Mouse (Mus musculus): ENCODE data around the gene C5ar2.

The C5ar2 gene

DNA sequence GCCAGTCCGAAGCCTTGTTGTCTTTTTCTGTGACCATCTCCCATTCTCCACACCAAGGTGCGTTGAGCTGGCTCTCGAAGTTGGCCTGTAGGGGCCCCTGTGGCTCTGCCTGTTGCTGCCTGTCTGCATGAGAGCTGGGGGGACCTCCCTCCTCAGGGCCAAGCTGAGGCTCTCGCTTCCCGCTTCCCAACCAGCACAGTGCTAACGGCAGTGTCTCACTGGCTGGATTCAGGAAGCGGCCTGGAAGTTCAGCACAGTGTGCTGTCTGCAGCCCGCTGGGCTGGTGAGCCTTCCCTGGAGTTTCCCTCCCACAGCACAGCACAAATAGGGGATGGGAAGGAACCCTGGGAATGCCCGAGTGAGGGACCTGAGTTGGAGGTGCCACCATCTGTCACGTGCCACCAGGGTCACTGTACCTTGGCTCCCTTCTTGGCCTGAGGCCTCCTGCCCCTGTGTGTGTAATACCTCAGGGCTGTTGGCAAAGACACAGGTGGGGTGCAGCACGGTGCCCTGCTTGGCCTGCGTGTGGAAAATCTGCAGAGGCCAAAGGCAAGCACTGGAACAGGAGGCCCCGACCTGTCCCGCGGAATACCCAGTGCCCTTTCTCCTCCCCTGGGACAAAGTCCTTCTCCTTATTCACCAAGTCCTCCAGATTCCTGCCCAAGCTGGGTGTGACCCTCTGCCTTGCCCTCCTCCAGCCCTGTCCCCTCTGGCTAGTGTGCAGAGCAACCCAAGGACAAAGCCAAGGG is 41.0 kb downstream of the C5ar2 start:
- no peak for DNase-seq (ENCODE audit: extremely low read depth, low read depth, low spot score)

DNA sequence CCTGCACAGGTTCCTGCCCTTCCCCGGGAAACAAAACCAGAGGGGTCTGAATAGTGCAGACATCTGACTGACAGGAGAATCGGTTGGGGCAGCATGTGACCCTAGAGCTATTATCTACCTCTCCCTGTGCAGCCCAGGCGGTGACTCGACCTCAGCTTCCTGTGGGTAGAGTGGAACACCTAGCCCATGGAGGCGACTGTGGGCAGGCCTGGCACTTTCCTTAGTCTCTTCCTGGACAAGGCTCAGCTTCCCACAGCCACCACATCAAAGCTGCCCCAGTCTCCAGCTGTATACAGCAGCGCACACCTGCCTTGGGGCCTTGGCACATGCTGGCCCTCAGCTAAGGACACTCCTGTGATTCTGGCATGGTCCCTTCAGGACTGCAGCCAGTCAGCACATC is 42.8 kb downstream of the C5ar2 start:
- no peak for DNase-seq (ENCODE audit: extremely low read depth, low read depth, low spot score)

DNA sequence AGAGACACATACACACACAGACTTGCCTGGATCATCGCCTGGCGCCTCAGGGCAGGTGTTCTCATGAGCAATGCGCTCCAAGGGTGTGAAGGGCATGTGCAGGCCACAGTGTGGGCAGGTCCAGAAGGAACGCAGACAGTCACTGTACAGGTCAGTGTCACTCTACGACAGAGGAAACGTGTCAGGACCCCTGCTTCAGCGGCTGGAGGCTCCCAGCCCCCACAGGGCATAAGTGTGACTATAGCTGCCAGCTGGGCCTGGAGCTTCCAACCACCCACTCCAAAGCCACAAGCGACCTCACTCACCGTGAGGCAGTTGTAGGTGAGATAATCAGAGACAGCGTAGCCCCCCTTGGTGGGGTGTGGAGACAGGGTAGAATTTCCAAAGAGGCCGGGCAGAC is 45.4 kb downstream of the C5ar2 start:
- no peak for DNase-seq (ENCODE audit: extremely low read depth, low read depth, low spot score)

DNA sequence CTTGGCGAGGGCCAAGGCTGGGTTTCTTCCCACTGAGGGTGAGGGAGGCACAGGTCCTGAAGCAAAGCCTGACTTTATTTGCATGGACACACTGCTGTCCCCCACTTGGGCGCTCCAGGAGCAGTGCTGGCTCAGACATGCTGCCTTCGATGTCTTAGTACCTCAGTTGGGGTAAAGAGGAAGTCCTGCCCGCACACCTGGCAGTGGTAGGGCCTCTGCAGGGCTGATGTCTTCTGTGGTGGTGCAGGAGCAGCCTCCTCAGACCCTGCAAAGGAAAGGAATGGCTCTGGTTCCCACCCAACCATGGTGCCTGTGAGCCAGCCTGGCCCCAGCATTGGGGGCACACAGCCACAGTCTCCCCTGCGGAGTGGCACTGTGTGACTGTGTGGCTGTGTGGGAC is 46.8 kb downstream of the C5ar2 start:
- no peak for DNase-seq (ENCODE audit: extremely low read depth, low read depth, low spot score)

DNA sequence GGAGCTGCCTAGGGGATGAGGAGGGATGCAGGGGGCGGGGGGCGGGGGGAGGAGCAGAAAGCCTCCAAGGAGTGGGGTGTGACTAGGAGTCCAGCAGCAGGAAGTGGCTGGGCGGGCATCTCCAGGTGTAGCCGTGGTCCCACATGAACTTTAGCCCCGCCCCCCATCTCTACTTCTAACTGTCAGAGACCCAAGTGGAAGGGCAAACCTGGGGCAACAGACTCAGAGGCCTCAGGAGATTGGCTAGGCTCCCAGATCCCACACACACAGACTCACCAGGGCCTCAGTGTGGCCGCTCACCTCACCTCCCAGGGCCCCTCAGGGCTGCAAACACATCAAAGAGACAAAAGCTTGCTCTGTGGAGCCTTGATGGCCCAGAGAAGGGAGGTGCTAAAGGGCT is 47.3 kb downstream of the C5ar2 start:
- no peak for DNase-seq (ENCODE audit: extremely low read depth, low read depth, low spot score)

DNA sequence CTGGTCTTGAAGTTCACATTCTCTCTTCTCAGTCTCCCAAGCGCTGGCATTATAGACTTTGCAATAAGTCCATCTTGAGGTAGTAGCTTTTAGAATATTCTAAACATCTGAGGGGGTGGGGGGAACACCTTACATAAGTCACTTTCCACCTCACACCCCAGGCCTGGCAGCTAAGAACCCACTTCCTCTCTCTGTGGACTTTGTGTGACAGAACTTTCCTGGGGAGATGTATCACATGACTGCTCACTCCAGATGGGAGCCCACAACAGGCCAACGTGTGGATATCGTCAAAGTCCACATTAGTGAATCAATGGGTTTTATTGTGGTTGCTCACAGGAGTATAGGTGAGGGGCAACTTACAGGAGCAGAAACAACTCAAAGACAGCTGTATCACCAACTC is 50.3 kb downstream of the C5ar2 start:
- DNase-seq (ENCODE audit: extremely low read depth, low read depth, low spot score), result no peak

DNA sequence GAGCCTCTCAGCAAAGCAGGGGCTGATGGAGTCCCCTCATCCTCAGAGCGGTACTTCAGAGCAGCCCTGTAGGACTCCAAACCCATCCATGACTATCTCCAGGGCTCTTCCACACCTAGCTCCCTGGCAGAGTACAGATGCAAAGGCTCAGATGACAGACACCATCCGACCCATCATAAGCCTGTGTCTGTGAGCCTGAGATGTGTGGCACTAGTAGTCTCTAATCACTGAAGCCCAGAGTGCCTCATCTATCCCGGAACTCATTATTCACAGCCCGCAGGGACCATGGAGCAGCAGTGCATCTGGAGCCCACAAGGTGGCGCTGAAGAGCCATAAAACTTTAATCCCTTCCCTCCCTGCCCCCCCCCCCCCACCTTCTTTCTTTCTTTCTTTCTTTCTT is 51.6 kb downstream of the C5ar2 start:
- no peak for DNase-seq (ENCODE audit: extremely low read depth, low read depth, low spot score)

DNA sequence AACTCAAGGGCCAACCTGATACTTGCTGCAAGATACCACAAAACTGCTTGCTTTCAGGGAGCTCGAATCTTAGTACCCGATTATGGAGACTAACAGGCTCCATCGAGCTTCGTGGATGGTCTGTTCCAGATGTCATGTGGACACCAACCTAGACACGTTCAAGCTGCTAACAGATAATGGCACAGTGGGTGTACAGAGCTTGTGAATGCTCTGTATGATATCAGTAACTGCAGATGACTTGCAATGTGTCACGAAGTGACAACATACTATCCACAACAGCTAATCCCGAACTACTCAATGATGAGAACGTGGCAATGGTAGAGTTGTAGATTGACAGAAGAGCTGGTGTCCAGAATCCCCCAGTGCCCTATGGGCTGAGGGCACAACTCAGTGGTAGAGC is 56.5 kb downstream of the C5ar2 start:
- DNase-seq (ENCODE audit: extremely low read depth, low read depth, low spot score), result no peak
